Mouse (Mus musculus) C2C12 (cell line): ENCODE results near the gene Zfp113.

ENCODE experiments used
- CEBPB ChIP-seq: IDR thresholded peaks from one replicate; pipeline ENCODE4 v1.6.1; 2011; ENCODE audit warnings: low read depth, mild to moderate bottlenecking, control low read depth, moderate library complexity
- CTCF ChIP-seq: IDR thresholded peaks from one replicate; pipeline ENCODE4 v1.5.1; 2011; ENCODE audit not compliant: control insufficient read depth, insufficient read depth, insufficient read length
- MAX ChIP-seq: IDR thresholded peaks from one replicate; pipeline ENCODE4 v1.6.1; 2011; ENCODE audit warnings: mild to moderate bottlenecking, control low read depth
- MYOD1 ChIP-seq: IDR thresholded peaks from one replicate; pipeline ENCODE4 v1.6.1; 2011; ENCODE audit warnings: low read depth; ENCODE audit not compliant: control insufficient read depth, insufficient read length
- USF1 ChIP-seq: IDR thresholded peaks from one replicate; pipeline ENCODE4 v1.6.1; 2011; ENCODE audit warnings: low read depth, mild to moderate bottlenecking, control low read depth, moderate library complexity

DNA sequence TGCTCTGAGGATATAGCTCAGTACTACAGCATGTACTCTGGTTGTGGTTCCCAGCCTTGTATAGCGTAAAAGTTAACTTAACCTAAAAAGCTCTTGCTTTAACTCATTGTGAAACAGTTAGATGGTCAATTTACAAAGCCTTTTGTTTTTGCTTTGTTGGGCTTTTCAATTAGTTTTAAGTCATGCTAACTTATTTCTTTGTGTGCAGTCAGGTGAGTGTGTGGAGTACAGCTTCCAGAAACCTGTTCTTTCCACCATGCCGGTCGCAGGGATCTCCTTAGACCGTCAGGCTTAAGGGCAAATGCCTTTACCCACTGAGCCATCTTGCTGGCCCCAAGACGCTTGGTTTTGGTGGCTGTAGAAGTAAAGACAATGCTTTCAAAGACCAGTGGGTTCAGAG is 64.8 kb downstream of the Zfp113 start:
- no peak for TF ChIP-seq MYOD1
- no peak for TF ChIP-seq CTCF
- no peak for TF ChIP-seq USF1
- no peak for TF ChIP-seq CEBPB
- TF ChIP-seq MAX, result no peak
